Mouse (Mus musculus): ENCODE measurements at regions not wholly inside any gene's neighbourhood (a gene's known extent, or its start where the extent isn't known, plus 50 kb on each side); places are given as distances from the start of the nearest gene placed in this dataset.

DNA sequence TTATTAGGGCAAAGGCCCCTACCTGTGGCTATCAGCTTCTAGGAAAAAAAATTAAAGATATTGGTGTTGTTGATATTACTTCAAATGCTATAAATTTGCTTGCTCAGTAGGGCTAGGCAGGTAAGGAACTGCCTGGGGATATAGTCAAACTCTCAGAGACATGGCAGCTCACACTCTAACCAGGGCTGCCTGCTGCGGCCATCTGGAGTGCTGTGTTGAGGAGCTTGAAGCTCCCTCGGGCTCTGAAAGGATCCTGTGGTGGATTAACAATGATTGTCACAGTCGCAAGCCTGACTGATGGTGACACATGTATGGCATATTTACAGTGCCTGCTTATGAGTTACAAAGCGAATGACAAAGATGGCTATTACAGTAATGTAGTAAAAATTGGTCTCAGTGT is 64.2 kb upstream of the Camk1g start:
- Histone ChIP-seq H3K9me3 (ENCODE audit: control insufficient read depth) (no peaks in the 10 kb centered on the region), H3K4me1 (replicated peaks; ENCODE audit: control insufficient read depth, insufficient read depth, low read length) (no peaks in the 10 kb centered on the region), H3K9ac (ENCODE audit: low read depth, low read length) (no peak overlapping the region), H3K4me2 (replicated peaks; ENCODE audit: low read depth) (no peak overlapping the region), H3K36me3 (ENCODE audit: control insufficient read depth, insufficient read depth) (no peaks in the 10 kb centered on the region), H3K27ac (ENCODE audit: low read depth, low read length) (no peak overlapping the region), H3K4me3 (ENCODE audit: low read depth, low read length) (no peak overlapping the region), H3K27me3 (replicated peaks; ENCODE audit: control insufficient read depth, insufficient read depth, low read length) (no peaks in the 10 kb centered on the region)
- TF ChIP-seq CTCF (IDR thresholded peaks at IDR 0.05; ENCODE audit: low read depth): no peak
- WGBS: 87% methylated on average over 4 of the region's 4 CpGs
- no peak for ATAC-seq

- WGBS: 53% methylated on average over 7 of the region's 7 CpGs
- no peak for ATAC-seq
- H3K9ac ChIP-seq (ENCODE audit: low read depth, low read length): no peak overlapping the region
Observed at GRCm38 (mm10) chr1:193433493-193434021, 63.5 kb upstream of the Camk1g start.

DNA sequence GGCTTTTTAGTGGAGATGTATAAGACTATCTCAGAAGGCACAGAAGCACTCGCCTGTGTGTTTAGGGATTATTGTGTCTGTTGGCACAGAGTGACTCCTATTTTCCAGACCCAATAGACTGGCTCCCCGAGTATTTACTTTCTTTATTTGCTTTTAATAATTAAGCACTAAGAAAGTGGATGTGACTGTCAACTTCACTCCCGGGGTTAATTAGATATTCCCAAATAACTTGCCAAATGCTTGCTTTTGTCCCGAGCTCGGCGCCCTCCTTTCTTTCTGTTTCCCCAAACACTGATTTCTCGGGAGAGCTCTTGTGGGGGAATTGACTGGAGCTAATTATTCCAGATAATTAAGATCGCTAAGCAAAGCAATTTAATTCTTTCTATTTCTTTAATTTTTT is 60.1 kb upstream of the Camk1g start:
- 47% methylated on average over 8 of the region's 8 CpGs for WGBS
- H3K27me3 ChIP-seq (replicated peaks; ENCODE audit: control insufficient read depth, insufficient read depth, low read length): no peaks in the 10 kb centered on the region

More at GRCm38 (mm10) chr1:193433493-193434021, 63.5 kb upstream of the Camk1g start:
- no peaks in the 10 kb centered on the region for H3K36me3 ChIP-seq (ENCODE audit: control insufficient read depth, insufficient read depth)
- no peak overlapping the region for H3K4me2 ChIP-seq (replicated peaks; ENCODE audit: low read depth)
- no peak overlapping the region for H3K27ac ChIP-seq (ENCODE audit: low read depth, low read length)
- no peaks in the 10 kb centered on the region for H3K27me3 ChIP-seq (replicated peaks; ENCODE audit: control insufficient read depth, insufficient read depth, low read length)
- H3K9me3 ChIP-seq (ENCODE audit: control insufficient read depth): no peaks in the 10 kb centered on the region
- no peak overlapping the region for H3K4me3 ChIP-seq (ENCODE audit: low read depth, low read length)
- no peaks in the 10 kb centered on the region for H3K4me1 ChIP-seq (replicated peaks; ENCODE audit: control insufficient read depth, insufficient read depth, low read length)
- TF ChIP-seq CTCF (IDR thresholded peaks at IDR 0.05; ENCODE audit: low read depth): no peak

DNA sequence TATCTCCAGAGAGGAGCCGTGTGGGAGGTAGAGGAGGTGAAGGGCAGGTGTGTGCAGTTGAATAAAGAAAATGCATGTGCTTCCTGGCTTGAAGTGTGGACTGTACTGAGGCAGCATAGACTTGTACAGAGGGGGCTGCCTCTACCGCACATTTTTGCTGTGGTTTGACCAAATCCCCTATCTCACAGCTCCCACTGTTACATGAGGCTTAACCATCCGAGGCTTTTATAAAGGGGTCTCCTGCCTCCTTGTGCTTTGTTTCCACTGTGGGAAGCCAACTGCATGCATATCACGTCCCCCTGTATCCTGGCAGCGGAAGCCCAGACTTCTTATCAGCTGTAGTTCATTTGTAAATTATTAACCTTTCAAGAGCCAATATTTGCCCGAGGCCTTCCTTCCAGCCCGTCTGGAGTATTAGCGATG is 53.6 kb upstream of the Camk1g start:
- TF ChIP-seq CTCF (IDR thresholded peaks at IDR 0.05; ENCODE audit: low read depth): no peak
- peaks cover 6% of the 10 kb centered on the region; the same call in 1 of the 2 replicates for H3K4me1 ChIP-seq (replicated peaks; ENCODE audit: control insufficient read depth, insufficient read depth, low read length)
- H3K27me3 ChIP-seq (replicated peaks; ENCODE audit: control insufficient read depth, insufficient read depth, low read length): no peaks in the 10 kb centered on the region
- H3K9ac ChIP-seq (ENCODE audit: low read depth, low read length): no peak overlapping the region
- 0 out of 2 replicates have a peak overlapping the region, but pooled peaks have one; percentile 24 for H3K27ac ChIP-seq (ENCODE audit: low read depth, low read length)
- no peaks in the 10 kb centered on the region for H3K36me3 ChIP-seq (ENCODE audit: control insufficient read depth, insufficient read depth)
- 27% methylated on average over 8 of the region's 8 CpGs for WGBS
- H3K9me3 ChIP-seq (ENCODE audit: control insufficient read depth): no peaks in the 10 kb centered on the region
- ATAC-seq: peak; percentile 82
- peak overlapping the region; percentile 51 for H3K4me2 ChIP-seq (replicated peaks; ENCODE audit: low read depth)
- no peak overlapping the region for H3K4me3 ChIP-seq (ENCODE audit: low read depth, low read length)

More for the DNA sequence above, 60.1 kb upstream of the Camk1g start:
- ATAC-seq: no peak
- no peak overlapping the region for H3K9ac ChIP-seq (ENCODE audit: low read depth, low read length)
- no peaks in the 10 kb centered on the region for H3K36me3 ChIP-seq (ENCODE audit: control insufficient read depth, insufficient read depth)
- H3K4me1 ChIP-seq (replicated peaks; ENCODE audit: control insufficient read depth, insufficient read depth, low read length): no peaks in the 10 kb centered on the region
- no peak overlapping the region for H3K27ac ChIP-seq (ENCODE audit: low read depth, low read length)
- no peak for TF ChIP-seq CTCF (IDR thresholded peaks at IDR 0.05; ENCODE audit: low read depth)
- no peaks in the 10 kb centered on the region for H3K9me3 ChIP-seq (ENCODE audit: control insufficient read depth)
- no peak overlapping the region for H3K4me2 ChIP-seq (replicated peaks; ENCODE audit: low read depth)
- no peak overlapping the region for H3K4me3 ChIP-seq (ENCODE audit: low read depth, low read length)

- Histone ChIP-seq H3K27ac (ENCODE audit: low read depth, low read length) (no peak overlapping the region), H3K4me1 (replicated peaks; ENCODE audit: control insufficient read depth, insufficient read depth, low read length) (peaks cover 6% of the 10 kb centered on the region; the same call in 1 of the 2 replicates), H3K4me3 (ENCODE audit: low read depth, low read length) (no peak overlapping the region), H3K36me3 (ENCODE audit: control insufficient read depth, insufficient read depth) (no peaks in the 10 kb centered on the region), H3K9ac (ENCODE audit: low read depth, low read length) (no peak overlapping the region), H3K4me2 (replicated peaks; ENCODE audit: low read depth) (no peak overlapping the region), H3K9me3 (ENCODE audit: control insufficient read depth) (no peaks in the 10 kb centered on the region), H3K27me3 (replicated peaks; ENCODE audit: control insufficient read depth, insufficient read depth, low read length) (no peaks in the 10 kb centered on the region)
- TF ChIP-seq CTCF (IDR thresholded peaks at IDR 0.05; ENCODE audit: low read depth): no peak
- peak; percentile 39; the same call in 1 of the 2 replicates for ATAC-seq
- 50% methylated on average over 1 of the region's 1 CpGs for WGBS
Observed at GRCm38 (mm10) chr1:193422886-193423285, 52.8 kb upstream of the Camk1g start.

- Histone ChIP-seq H3K4me1 (replicated peaks; ENCODE audit: control insufficient read depth, insufficient read depth, low read length) (peaks cover 6% of the 10 kb centered on the region; the same call in 1 of the 2 replicates), H3K27me3 (replicated peaks; ENCODE audit: control insufficient read depth, insufficient read depth, low read length) (no peaks in the 10 kb centered on the region), H3K9me3 (ENCODE audit: control insufficient read depth) (no peaks in the 10 kb centered on the region), H3K4me2 (replicated peaks; ENCODE audit: low read depth) (no peak overlapping the region), H3K4me3 (ENCODE audit: low read depth, low read length) (no peak overlapping the region), H3K9ac (ENCODE audit: low read depth, low read length) (no peak overlapping the region), H3K27ac (ENCODE audit: low read depth, low read length) (no peak overlapping the region), H3K36me3 (ENCODE audit: control insufficient read depth, insufficient read depth) (no peaks in the 10 kb centered on the region)
- no peak for ATAC-seq
- no peak for TF ChIP-seq CTCF (IDR thresholded peaks at IDR 0.05; ENCODE audit: low read depth)
- 100% methylated on average over 1 of the region's 1 CpGs for WGBS
Observed at GRCm38 (mm10) chr1:193421820-193422219, 51.7 kb upstream of the Camk1g start.

Measured in intestine, postnatal 0 days (tissue).